Mouse (Mus musculus) intestine, postnatal 0 days (tissue): ENCODE data around the gene Rragd. TPM values are rescaled to one million over a fixed set of nuclear protein-coding genes. Genes with fewer than 3 reads are reported as not detected.

ENCODE experiments used
- ATAC-seq: fragments of 200-750 bp; cut with Nextera tagmentation; 2 replicates; pipeline ENCODE4 v1.8.0; 2017; ENCODE audit warnings: mild to moderate bottlenecking, moderate TSS enrichment, moderate library complexity
- H3K27ac ChIP-seq: fragments of 300-500 bp; sonication (generic); 2 replicates; pipeline ENCODE4 v1.5.1; 2014; ENCODE audit warnings: mild to moderate bottlenecking, low read depth, low read length, moderate library complexity
- H3K27me3 ChIP-seq: fragments of 300-500 bp; sonication (generic); replicated peaks from 2 replicates; pipeline ENCODE4 v1.6.1; 2014; ENCODE audit warnings: low read length, mixed read lengths; ENCODE audit not compliant: control insufficient read depth, insufficient read depth
- H3K36me3 ChIP-seq: fragments of 300-500 bp; sonication (generic); 2 replicates; pipeline ENCODE4 v1.6.1; 2014; ENCODE audit warnings: mild to moderate bottlenecking, moderate library complexity; ENCODE audit not compliant: control insufficient read depth, insufficient read depth
- H3K4me1 ChIP-seq: fragments of 300-500 bp; sonication (generic); replicated peaks from 2 replicates; pipeline ENCODE4 v1.6.1; 2014; ENCODE audit warnings: antibody characterized with exemption, low read length, mixed read lengths; ENCODE audit not compliant: control insufficient read depth, insufficient read depth
- H3K4me2 ChIP-seq: fragments of 300-500 bp; sonication (generic); replicated peaks from 2 replicates; pipeline ENCODE4 v1.6.1; 2014; ENCODE audit warnings: low read depth, mild to moderate bottlenecking, moderate library complexity
- H3K4me3 ChIP-seq: fragments of 300-500 bp; sonication (generic); 2 replicates; pipeline ENCODE4 v1.5.1; 2014; ENCODE audit warnings: low read depth, low read length
- H3K9ac ChIP-seq: fragments of 300-500 bp; sonication (generic); 2 replicates; pipeline ENCODE4 v1.6.1; 2014; ENCODE audit warnings: mild to moderate bottlenecking, low read depth, low read length
- H3K9me3 ChIP-seq: fragments of 300-500 bp; sonication (generic); 2 replicates; pipeline ENCODE4 v1.6.1; 2016; ENCODE audit warnings: mixed run types; ENCODE audit not compliant: control insufficient read depth
- CTCF ChIP-seq: sonication (generic); IDR thresholded peaks from 2 replicates; pipeline ENCODE4 v1.5.1; 2016; ENCODE audit warnings: low read depth, mild to moderate bottlenecking, control low read depth, antibody characterized with exemption, moderate library complexity
- whole genome bisulfite sequencing: fragments of 180-500 bp; shearing (Covaris S2); extraction: QIAGEN DNeasy Blood & Tissue Kit; methylation state at CpG from one replicate; pipeline ENCODE4 v1.1.7; 2014; 5-methylcytosine and 5-hydroxymethylcytosine counted together
- polyA plus RNA-seq: library from polyadenylated mRNA; unstranded; fragments of >200 nt; fragmentation: Nextera tagmentation; extraction: Ambion mirVana; gene quantifications from 2 replicates; pipeline ENCODE4 v1.2.1, GENCODE M21; 2015

Rragd gene
- polyA plus RNA-seq, 1 experiment from 2014 or later: 51.9 TPM

DNA sequence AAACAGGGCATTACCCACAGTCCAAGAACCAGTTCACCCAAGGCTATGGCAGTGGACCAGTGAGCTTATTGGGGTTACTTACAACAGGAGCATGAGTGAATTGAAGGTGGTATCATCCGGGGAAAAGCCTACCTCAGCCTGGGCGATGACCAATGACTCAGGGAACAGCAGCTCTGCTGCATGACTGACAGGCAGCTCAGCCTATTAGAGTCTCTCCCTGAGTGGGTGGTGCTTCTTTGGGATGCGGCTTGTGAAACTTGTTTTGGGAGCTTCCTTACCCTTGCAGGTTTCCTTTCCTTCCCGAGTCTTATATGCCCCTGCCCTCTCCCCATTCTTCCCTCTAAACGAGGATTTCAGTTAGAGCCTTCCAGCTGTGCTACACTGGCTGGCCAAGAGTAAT lies 69.8 kb downstream of the Rragd start:
- ATAC-seq: no peak
- H3K27me3 ChIP-seq: no peaks in the 10 kb centered on the region
- WGBS: 88% methylated on average over 5 of the region's 5 CpGs
- no peak overlapping the region for H3K9ac ChIP-seq
- H3K9me3 ChIP-seq: no peaks in the 10 kb centered on the region
- peaks cover 36% of the 10 kb centered on the region for H3K36me3 ChIP-seq
- TF ChIP-seq CTCF: no peak
- H3K4me3 ChIP-seq: no peak overlapping the region
- no peak overlapping the region for H3K27ac ChIP-seq
- no peak overlapping the region for H3K4me2 ChIP-seq
- H3K4me1 ChIP-seq: no peaks in the 10 kb centered on the region

DNA sequence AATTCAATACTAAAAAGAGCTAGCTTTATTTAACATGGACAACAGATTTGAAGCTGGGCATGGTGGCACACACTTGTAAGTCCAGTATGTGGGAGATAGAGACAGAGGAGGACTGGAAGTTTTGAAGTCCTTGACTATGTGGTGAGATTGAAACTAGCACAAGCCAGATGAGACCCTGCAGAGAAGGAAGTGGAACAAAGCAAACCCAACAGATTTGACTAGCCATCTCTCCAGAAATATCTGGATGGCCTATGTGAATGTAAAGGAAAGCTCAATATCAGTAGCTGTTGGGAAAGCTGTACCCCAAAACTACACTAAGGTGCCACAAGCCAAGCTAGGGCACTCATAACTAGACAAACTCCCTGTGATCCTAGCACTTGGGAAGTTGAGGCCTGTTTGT lies 71.6 kb downstream of the Rragd start:
- Histone ChIP-seq H3K27me3 (no peaks in the 10 kb centered on the region), H3K4me3 (no peak overlapping the region), H3K4me2 (no peak overlapping the region), H3K9me3 (no peaks in the 10 kb centered on the region), H3K36me3 (peaks cover 25% of the 10 kb centered on the region), H3K9ac (no peak overlapping the region), H3K4me1 (no peaks in the 10 kb centered on the region), H3K27ac (no peak overlapping the region)
- no peak for ATAC-seq
- TF ChIP-seq CTCF: no peak

DNA sequence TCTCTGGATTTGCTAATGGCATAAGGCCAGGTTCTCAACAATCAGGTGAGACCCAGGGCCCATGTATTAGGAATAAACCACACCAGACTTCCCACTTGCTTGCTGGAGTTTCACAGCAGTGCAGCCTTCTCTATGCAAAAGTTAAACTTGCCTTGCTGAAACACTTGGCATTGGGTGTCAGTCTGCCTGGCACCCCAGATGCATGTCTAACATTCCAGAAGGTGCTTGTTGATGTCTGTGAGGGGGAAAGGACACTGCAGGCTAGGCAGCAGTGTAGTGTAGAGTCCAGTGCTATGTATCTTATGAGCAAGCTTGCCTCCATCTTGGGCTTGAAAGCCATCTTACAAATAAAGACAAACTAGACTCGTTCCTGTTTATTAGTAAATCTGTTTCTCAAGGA lies 73.5 kb downstream of the Rragd start:
- no peak for ATAC-seq
- Histone ChIP-seq H3K27me3 (no peaks in the 10 kb centered on the region), H3K4me3 (no peak overlapping the region), H3K9ac (no peak overlapping the region), H3K27ac (no peak overlapping the region), H3K4me2 (no peak overlapping the region), H3K9me3 (no peaks in the 10 kb centered on the region), H3K36me3 (peaks cover 15% of the 10 kb centered on the region), H3K4me1 (no peaks in the 10 kb centered on the region)
- WGBS: 70% methylated on average over 1 of the region's 1 CpGs
- no peak for TF ChIP-seq CTCF

DNA sequence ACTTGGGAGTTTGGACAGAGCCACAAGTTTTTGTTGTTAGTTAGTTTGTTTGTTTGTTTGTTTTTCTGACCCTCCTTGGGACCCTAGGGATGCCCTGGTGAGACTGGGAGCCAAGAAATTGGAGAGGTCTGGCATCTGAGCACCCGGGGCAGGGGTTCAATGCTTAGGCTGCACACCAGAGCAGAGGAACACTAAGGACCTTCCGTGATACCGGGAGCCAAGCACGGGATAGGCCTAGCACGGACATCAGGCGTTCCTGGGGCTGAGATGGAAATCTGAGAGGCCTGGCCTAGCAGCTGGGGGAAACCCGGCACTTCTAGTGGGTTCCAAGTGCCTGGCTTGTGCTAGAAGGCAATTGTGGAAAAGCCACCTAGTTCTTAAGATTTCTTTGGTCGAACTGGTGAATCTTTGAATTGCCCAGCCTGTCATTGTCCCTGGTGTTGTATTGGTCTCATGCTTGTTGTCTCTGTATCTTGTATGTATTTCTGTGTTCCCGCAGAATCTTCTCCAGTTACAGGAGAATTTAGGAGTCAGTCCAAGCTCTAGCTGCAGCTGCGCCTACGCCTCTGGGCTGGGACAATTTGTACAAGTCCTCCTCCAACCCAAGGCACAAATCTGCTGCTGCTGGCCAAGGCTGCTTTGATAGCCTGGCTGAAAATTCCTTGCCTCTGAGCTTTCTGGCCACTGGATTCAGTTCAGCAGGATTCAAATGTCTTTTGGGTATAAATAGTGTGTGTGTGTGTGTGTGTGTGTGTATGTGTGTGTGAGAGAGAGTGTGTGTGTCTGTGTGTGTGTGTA lies 75.3 kb downstream of the Rragd start:
- Histone ChIP-seq H3K9ac (no peak overlapping the region), H3K4me3 (no peak overlapping the region), H3K36me3 (no peaks in the 10 kb centered on the region), H3K4me1 (no peaks in the 10 kb centered on the region), H3K27ac (peak overlapping the region; percentile 35; the same call in 1 of the 2 replicates), H3K27me3 (no peaks in the 10 kb centered on the region), H3K4me2 (no peak overlapping the region), H3K9me3 (no peaks in the 10 kb centered on the region)
- TF ChIP-seq CTCF: no peak
- WGBS: 71% methylated on average over 11 of the region's 11 CpGs
- ATAC-seq: no peak

DNA sequence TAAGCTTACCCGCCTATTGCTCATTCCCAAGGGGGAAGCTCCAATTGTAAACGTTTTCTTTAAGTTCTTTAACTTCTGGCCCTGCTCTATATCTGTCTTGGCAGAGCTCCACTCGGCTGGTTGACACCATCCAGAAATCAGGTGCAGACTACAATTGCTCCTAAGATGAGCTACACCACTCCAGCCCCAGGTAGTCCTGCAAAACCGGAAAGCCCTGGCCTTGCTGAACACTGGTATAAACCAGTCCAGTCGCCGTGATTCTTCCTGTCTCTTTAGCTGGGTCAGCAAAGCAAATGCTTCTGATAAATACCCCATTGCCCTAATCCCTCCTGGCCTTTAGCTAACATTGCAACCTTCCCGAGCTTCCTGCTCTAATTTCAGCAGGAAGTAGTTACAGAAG lies 78.3 kb downstream of the Rragd start:
- no peak overlapping the region for H3K4me2 ChIP-seq
- H3K4me1 ChIP-seq: no peaks in the 10 kb centered on the region
- no peaks in the 10 kb centered on the region for H3K36me3 ChIP-seq
- no peak for ATAC-seq
- 15% methylated on average over 7 of the region's 7 CpGs for WGBS
- no peak overlapping the region for H3K4me3 ChIP-seq
- H3K27ac ChIP-seq: no peak overlapping the region
- no peak overlapping the region for H3K9ac ChIP-seq
- no peak for TF ChIP-seq CTCF
- H3K9me3 ChIP-seq: no peaks in the 10 kb centered on the region
- H3K27me3 ChIP-seq: no peaks in the 10 kb centered on the region

DNA sequence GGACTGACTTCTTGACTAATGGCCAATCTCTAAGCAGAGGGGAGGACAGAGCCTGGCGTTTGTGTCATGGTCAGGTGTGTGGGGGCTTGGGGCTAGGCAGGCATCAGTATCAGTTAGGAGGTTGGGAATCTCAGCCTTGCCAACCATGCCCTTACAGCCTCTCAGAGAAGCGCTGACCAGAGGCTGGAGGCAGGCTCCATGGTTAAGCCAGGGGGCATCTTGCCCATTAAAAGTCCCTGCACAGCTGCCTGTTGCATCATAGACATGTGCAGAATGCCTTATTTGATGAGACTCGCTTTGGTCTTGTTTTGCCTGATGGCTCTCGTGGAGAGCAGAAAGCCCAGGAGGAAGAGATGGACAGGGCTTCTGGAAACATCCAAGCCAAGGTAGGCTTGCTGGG lies 80.1 kb downstream of the Rragd start, which contains the start of gene Gabrr2:
TSS of gene Gabrr2 (plus strand) at position 19 of the 400 bp plus-strand sequence.
- no peak for ATAC-seq
- no peak for TF ChIP-seq CTCF
- H3K4me1 ChIP-seq: no peaks in the 10 kb centered on the region
- no peak within 1 kb of the TSS for H3K4me3 ChIP-seq
- H3K9me3 ChIP-seq: no peaks in the 10 kb centered on the region
- no peaks in the 10 kb centered on the region for H3K27me3 ChIP-seq
- no peak within 1 kb of the TSS for H3K4me2 ChIP-seq
- WGBS: 88% methylated on average over 4 of the region's 4 CpGs
- no peak within 1 kb of the TSS for H3K9ac ChIP-seq
- no peaks in the 10 kb centered on the region for H3K36me3 ChIP-seq
- H3K27ac ChIP-seq: no peak within 1 kb of the TSS
